Mouse (Mus musculus) kidney, adult 2 months (tissue): ENCODE measurements around the gene Cyb561.

Experiments
- CTCF ChIP-seq: fragments of 200-500 bp; conservative IDR thresholded peaks from 2 replicates; pipeline ENCODE4 v1.5.1; 2011; ENCODE audit warnings: low read depth, mild to moderate bottlenecking, control low read depth, low read length, moderate library complexity, mixed read lengths; ENCODE audit not compliant: insufficient read depth, insufficient read length
- POLR2A ChIP-seq: fragments of 200-500 bp; IDR thresholded peaks from one replicate; pipeline ENCODE4 v1.6.1; 2011; ENCODE audit warnings: low read depth, low read length, control low read depth

- no peak for TF ChIP-seq CTCF
- no peak for TF ChIP-seq POLR2A
These were observed 6.4 kb downstream of the Cyb561 start for GRCm38 (mm10) chr11:105946694-105947154.
